Mouse (Mus musculus): ENCODE data around the gene Nfkbia. TPM values are rescaled to one million over a fixed set of nuclear protein-coding genes. Genes with fewer than 3 reads are reported as not detected.

Nfkbia gene
- total and polyA plus RNA-seq, 2 experiments from 2014 or later: 79.0 to 86.6 TPM

- ATAC-seq (no peak), DNase-seq (ENCODE audit: low spot score) (peak; percentile 39)
- TF ChIP-seq CTCF (IDR thresholded peaks at IDR 0.05; ENCODE audit: low read depth): no peak
- H3K4me3 ChIP-seq (ENCODE audit: low read length): peak overlapping the region; percentile 96
- H3K36me3 ChIP-seq (ENCODE audit: insufficient read depth, low read length): peaks cover 9% of the 10 kb centered on the region; the same call in 1 of the 2 replicates
- H3K9ac ChIP-seq (replicated peaks; ENCODE audit: low read length): peak overlapping the region; percentile 95
- H3K9me3 ChIP-seq (ENCODE audit: low read length): no peaks in the 10 kb centered on the region
- 74% methylated on average over 13 of the region's 13 CpGs for WGBS
- H3K4me2 ChIP-seq (ENCODE audit: low read depth, low read length): peak overlapping the region; percentile 89
- peak overlapping the region; percentile 99 for H3K27ac ChIP-seq
- H3K4me1 ChIP-seq (ENCODE audit: insufficient read depth, low read length): 0 out of 2 replicates have a peak, but pooled peaks cover 8% of the 10 kb centered on the region
- no peaks in the 10 kb centered on the region for H3K27me3 ChIP-seq (ENCODE audit: insufficient read depth, low read length)
Measured at GRCm38 (mm10) chr12:55490722-55491449, 1.6 kb downstream of the Nfkbia start.

GRCm38 (mm10) chr12:55489986-55490721, 2.3 kb downstream of the Nfkbia start:
- Histone ChIP-seq H3K27ac (no peak overlapping the region), H3K9me3 (ENCODE audit: low read length) (no peaks in the 10 kb centered on the region), H3K4me1 (ENCODE audit: insufficient read depth, low read length) (0 out of 2 replicates have a peak, but pooled peaks cover 8% of the 10 kb centered on the region), H3K27me3 (ENCODE audit: insufficient read depth, low read length) (no peaks in the 10 kb centered on the region), H3K36me3 (ENCODE audit: insufficient read depth, low read length) (peaks cover 9% of the 10 kb centered on the region; the same call in 1 of the 2 replicates), H3K4me3 (ENCODE audit: low read length) (0 out of 2 replicates have a peak overlapping the region, but pooled peaks have one; percentile 96), H3K9ac (replicated peaks; ENCODE audit: low read length) (0 out of 2 replicates have a peak overlapping the region, but pooled peaks have one; percentile 4), H3K4me2 (ENCODE audit: low read depth, low read length) (peak overlapping the region; percentile 89)
- TF ChIP-seq CTCF (IDR thresholded peaks at IDR 0.05; ENCODE audit: low read depth): no peak
- DNase-seq (ENCODE audit: low spot score) (no peak), ATAC-seq (no peak)
- 85% methylated on average over 14 of the region's 14 CpGs for WGBS

GRCm38 (mm10) chr12:55488661-55489447, 3.6 kb downstream of the Nfkbia start:
- 0 out of 2 replicates have a peak, but pooled peaks cover 8% of the 10 kb centered on the region for H3K4me1 ChIP-seq (ENCODE audit: insufficient read depth, low read length)
- DNase-seq (ENCODE audit: low spot score): no peak
- no peak for ATAC-seq
- peaks cover 9% of the 10 kb centered on the region; the same call in 1 of the 2 replicates for H3K36me3 ChIP-seq (ENCODE audit: insufficient read depth, low read length)
- no peak overlapping the region for H3K4me2 ChIP-seq (ENCODE audit: low read depth, low read length)
- H3K4me3 ChIP-seq (ENCODE audit: low read length): no peak overlapping the region
- WGBS: 88% methylated on average over 13 of the region's 13 CpGs
- no peaks in the 10 kb centered on the region for H3K9me3 ChIP-seq (ENCODE audit: low read length)
- no peaks in the 10 kb centered on the region for H3K27me3 ChIP-seq (ENCODE audit: insufficient read depth, low read length)
- no peak overlapping the region for H3K27ac ChIP-seq
- H3K9ac ChIP-seq (replicated peaks; ENCODE audit: low read length): no peak overlapping the region
- TF ChIP-seq CTCF (IDR thresholded peaks at IDR 0.05; ENCODE audit: low read depth): no peak

GRCm38 (mm10) chr12:55487843-55488660, 4.4 kb downstream of the Nfkbia start:
- ATAC-seq (no peak), DNase-seq (ENCODE audit: low spot score) (no peak)
- Histone ChIP-seq H3K4me1 (ENCODE audit: insufficient read depth, low read length) (0 out of 2 replicates have a peak, but pooled peaks cover 8% of the 10 kb centered on the region), H3K4me3 (ENCODE audit: low read length) (no peak overlapping the region), H3K4me2 (ENCODE audit: low read depth, low read length) (no peak overlapping the region), H3K36me3 (ENCODE audit: insufficient read depth, low read length) (peaks cover 9% of the 10 kb centered on the region; the same call in 1 of the 2 replicates), H3K9ac (replicated peaks; ENCODE audit: low read length) (no peak overlapping the region), H3K9me3 (ENCODE audit: low read length) (no peaks in the 10 kb centered on the region), H3K27me3 (ENCODE audit: insufficient read depth, low read length) (no peaks in the 10 kb centered on the region), H3K27ac (no peak overlapping the region)
- no peak for TF ChIP-seq CTCF (IDR thresholded peaks at IDR 0.05; ENCODE audit: low read depth)
- 94% methylated on average over 7 of the region's 7 CpGs for WGBS

- 80% methylated on average over 18 of the region's 18 CpGs for WGBS
- H3K27ac ChIP-seq: no peak overlapping the region
- H3K4me3 ChIP-seq (ENCODE audit: low read length): no peak overlapping the region
- no peaks in the 10 kb centered on the region for H3K9me3 ChIP-seq (ENCODE audit: low read length)
- H3K4me1 ChIP-seq (ENCODE audit: insufficient read depth, low read length): 0 out of 2 replicates have a peak, but pooled peaks cover 8% of the 10 kb centered on the region
- ATAC-seq: no peak
- H3K4me2 ChIP-seq (ENCODE audit: low read depth, low read length): no peak overlapping the region
- no peak for TF ChIP-seq CTCF (IDR thresholded peaks at IDR 0.05; ENCODE audit: low read depth)
- no peaks in the 10 kb centered on the region for H3K27me3 ChIP-seq (ENCODE audit: insufficient read depth, low read length)
- H3K9ac ChIP-seq (replicated peaks; ENCODE audit: low read length): no peak overlapping the region
- peaks cover 9% of the 10 kb centered on the region; the same call in 1 of the 2 replicates for H3K36me3 ChIP-seq (ENCODE audit: insufficient read depth, low read length)
- no peak for DNase-seq (ENCODE audit: low spot score)
Measured at GRCm38 (mm10) chr12:55486923-55487674, 5.3 kb downstream of the Nfkbia start.

Data from hindbrain, postnatal 0 days (tissue).